10 mouse cellular contexts compared by ENCODE assay signal in the genomic region with DNA sequence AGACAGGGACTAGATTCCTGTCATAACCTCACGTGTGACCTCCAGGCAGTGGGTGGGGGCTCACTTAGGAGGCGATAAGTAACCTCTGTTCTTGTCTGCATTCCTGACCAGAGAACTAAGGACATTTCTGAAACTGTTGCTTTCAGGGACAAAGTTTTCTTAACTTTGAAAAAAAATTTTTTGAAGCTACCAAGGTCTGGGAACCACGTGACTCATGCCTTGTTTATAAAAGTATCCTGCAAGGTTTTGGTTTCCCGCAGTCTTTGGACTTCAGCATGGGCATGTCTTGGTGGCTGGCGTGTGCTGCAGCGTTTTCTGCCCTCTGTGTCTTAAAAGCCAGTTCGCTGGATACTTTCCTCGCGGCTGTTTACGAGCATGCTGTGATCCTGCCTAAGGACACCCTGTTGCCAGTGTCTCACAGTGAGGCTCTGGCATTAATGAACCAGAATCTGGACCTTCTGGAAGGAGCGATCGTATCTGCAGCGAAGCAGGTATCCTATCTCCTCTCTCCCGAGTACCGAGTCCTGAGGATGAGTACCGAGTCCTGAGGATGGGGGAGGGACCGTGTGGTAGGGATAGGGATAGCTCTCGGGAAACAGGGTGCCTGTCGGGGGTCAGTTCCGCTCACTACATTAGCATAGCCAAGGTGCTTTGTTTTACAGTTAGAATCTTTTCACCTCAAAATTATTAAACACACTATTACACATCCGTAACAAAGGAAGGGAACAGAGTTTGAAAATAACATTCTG. TPM values are rescaled to one million over a fixed set of nuclear protein-coding genes. Genes with fewer than 3 reads are reported as not detected.
DNase-seq lines count a peak whose midpoint lies in the region; ATAC-seq and TF ChIP-seq lines count a peak whose summit lies in the region.
"Had no signal": no experiment of that assay in that cellular context is flagged by ENCODE, and none has a peak within 500 bp of the region (broad histone marks: within the 10 kb centered on the region; RNA-seq: fewer than 3 reads in every experiment).

A gene (plus strand): TSS at position 88 of the 749 bp plus-strand sequence.

- no peak within 1 kb of the TSS for H3K27ac ChIP-seq in layer of hippocampus, adult 2 months
- no peak within 1 kb of the TSS for H3K27ac ChIP-seq in embryonic facial prominence, embryonic 14.5 days (replicated peaks; ENCODE audit: low read depth, low read length)
- H3K27ac ChIP-seq in kidney, adult 2 months (ENCODE audit: insufficient read depth, low read depth, low read length), result peak within 1 kb of the TSS; percentile 74
- H3K27ac ChIP-seq: macrophage had no signal

- no peak for DNase-seq in layer of hippocampus, adult 2 months (ENCODE audit: low spot score in 2 of 2)
- DNase-seq in layer of hippocampus, postnatal 36 days, result no peak
- DNase-seq in embryonic facial prominence, embryonic 14.5 days (ENCODE audit: low spot score), result no peak
- peak; percentile 83 for DNase-seq in kidney, adult 2 months
- DNase-seq in lung, postnatal 10 days, result peak; percentile 5
- DNase-seq in frontal cortex, postnatal 36 days (ENCODE audit: low spot score in 2 of 2), result no peak
- DNase-seq in c-Kit-positive CD71-positive TER-119-positive erythroid progenitor cells, embryonic 14.5 days (ENCODE audit: low spot score), result no peak
- DNase-seq in layer of hippocampus, adult 11-12 months (ENCODE audit: low spot score), result no peak

- H3K4me2 ChIP-seq in embryonic facial prominence, embryonic 14.5 days (ENCODE audit: low read depth, low read length), result peak within 1 kb of the TSS; percentile 48

- TF ChIP-seq CTCF in layer of hippocampus, adult 2 months (conservative IDR thresholded peaks at IDR 0.05), result no peak
- TF ChIP-seq CTCF in kidney, adult 2 months (conservative IDR thresholded peaks at IDR 0.05; ENCODE audit: insufficient read depth, insufficient read length, low read depth, low read length), result no peak

- H3K4me1 ChIP-seq in embryonic facial prominence, embryonic 14.5 days (ENCODE audit: control insufficient read depth, insufficient read depth, low read length), result peaks cover 4% of the 10 kb centered on the region; the same call in 1 of the 2 replicates
- H3K4me1 ChIP-seq in kidney, adult 2 months (ENCODE audit: control insufficient read depth, insufficient read depth, low read length), result peaks cover 5% of the 10 kb centered on the region; the same call in 1 of the 2 replicates

- H3K36me3 ChIP-seq in embryonic facial prominence, embryonic 14.5 days (ENCODE audit: control insufficient read depth, insufficient read depth, low read length), result no peaks in the 10 kb centered on the region
- no peaks in the 10 kb centered on the region for H3K36me3 ChIP-seq in kidney, adult 2 months (ENCODE audit: control insufficient read depth, insufficient read depth, low read length)

- no peaks in the 10 kb centered on the region for H3K9me3 ChIP-seq in embryonic facial prominence, embryonic 14.5 days (ENCODE audit: control insufficient read depth, low read length)

- TF ChIP-seq POLR2A in kidney, adult 2 months (IDR thresholded peaks at IDR 0.05; ENCODE audit: low read depth, low read length), result peak; percentile 12

- H3K27me3 ChIP-seq in embryonic facial prominence, embryonic 14.5 days (replicated peaks; ENCODE audit: control insufficient read depth, insufficient read depth, low read length), result no peaks in the 10 kb centered on the region
- no peaks in the 10 kb centered on the region for H3K27me3 ChIP-seq in kidney, adult 2 months (replicated peaks; ENCODE audit: control insufficient read depth, insufficient read depth, low read length)

- no peak for ATAC-seq in embryonic facial prominence, embryonic 14.5 days (ENCODE audit: low read depth)

- H3K9ac ChIP-seq in embryonic facial prominence, embryonic 14.5 days (ENCODE audit: low read depth, low read length), result no peak within 1 kb of the TSS

- peak within 1 kb of the TSS; percentile 36; the same call in 1 of the 2 replicates for H3K4me3 ChIP-seq in layer of hippocampus, adult 2 months
- peak within 1 kb of the TSS; percentile 22 for H3K4me3 ChIP-seq in embryonic facial prominence, embryonic 14.5 days (ENCODE audit: low read depth, low read length)
- peak within 1 kb of the TSS; percentile 66 for H3K4me3 ChIP-seq in kidney, adult 2 months (ENCODE audit: insufficient read depth, low read depth, low read length)

- WGBS in embryonic facial prominence, embryonic 14.5 days, result 30% methylated on average over 21 of the region's 21 CpGs
- WGBS in kidney, adult 2 months, result 19% methylated on average over 21 of the region's 21 CpGs

RNA-seq across cellular contexts. Expression of the gene that starts here (rescaled TPM):
- total RNA-seq in layer of hippocampus, adult 2 months (2021), result under 1 TPM in 1 of 2 experiments, not detected in 1; 0.20 TPM
- under 1 TPM in 1 of 2 experiments, not detected in 1; 0.17 TPM for total RNA-seq in layer of hippocampus, postnatal 36 days (2021)
- 1.1 and 1.2 TPM in 2 replicates for polyA plus RNA-seq in embryonic facial prominence, embryonic 14.5 days (2014; fragmentation: Nextera tagmentation; extraction: Ambion mirVana)
- polyA plus RNA-seq in kidney, adult 2 months (2012; rRNA removed), result 69.6 and 78.5 TPM in 2 replicates
- total RNA-seq: MEL had no signal
- polyA plus RNA-seq: macrophage had no signal

Comparison
In these comparisons a context has a peak if more than half of its experiments do, and no peak if none do; other contexts are left out.
1. RNA of the gene that starts here (polyA plus RNA-seq): 69.6 to 78.5 TPM in kidney, adult 2 months; 1.1 to 1.2 TPM in embryonic facial prominence, embryonic 14.5 days; every median in the first group is over 10 times any median in the second.
2. DNase-seq: peak in kidney, adult 2 months (single experiment) and lung, postnatal 10 days (single experiment); none in layer of hippocampus, adult 2 months (0 of 2), layer of hippocampus, postnatal 36 days (0 of 2), embryonic facial prominence, embryonic 14.5 days (single experiment), frontal cortex, postnatal 36 days (0 of 2), c-Kit-positive CD71-positive TER-119-positive erythroid progenitor cells, embryonic 14.5 days (single experiment) and layer of hippocampus, adult 11-12 months (single experiment).
3. Peak in every context shown above with its lines, with median percentiles within 50 percentile points of each other: H3K4me3 ChIP-seq.